Mouse (Mus musculus): ENCODE data around the gene Gm7980. TPM values are rescaled to one million over a fixed set of nuclear protein-coding genes. Genes with fewer than 3 reads are reported as not detected.

Gene Gm7980
- not detected for polyA plus RNA-seq (2014; fragmentation: Illumina TruSeq; extraction: RNeasy Lipid Tissue Mini Kit (QIAGEN cat#74804); ENCODE audit: insufficient read depth, low read depth, low replicate concordance)

GRCm38 (mm10) chr14:41907190-41907589, at the start of gene Gm7980:
Gene Gm7980, minus strand, starts transcription at chr14:41907290.

GRCm38 (mm10) chr14:41943695-41944094, 36.6 kb upstream of the Gm7980 start, which contains the start of gene 1700024B05Rik:
Gene 1700024B05Rik, plus strand, starts transcription at chr14:41943995.

GRCm38 (mm10) chr14:41924649-41925048, 17.6 kb upstream of the Gm7980 start, which contains the start of gene 1700049E17Rik1:
Gene 1700049E17Rik1, plus strand, starts transcription at chr14:41924949.

Other genes with a start within 250 kb of the Gm7980 start
- gene Gm8068, start 205.4 kb downstream of the Gm7980 start, polyA plus RNA-seq (2014; fragmentation: Illumina TruSeq; extraction: RNeasy Lipid Tissue Mini Kit (QIAGEN cat#74804); ENCODE audit: insufficient read depth, low read depth, low replicate concordance) = not detected
- not detected for gene Gm7929, start 156.7 kb downstream of the Gm7980 start, polyA plus RNA-seq (2014; fragmentation: Illumina TruSeq; extraction: RNeasy Lipid Tissue Mini Kit (QIAGEN cat#74804); ENCODE audit: insufficient read depth, low read depth, low replicate concordance)
- not detected for gene Gm47189, start 134.8 kb downstream of the Gm7980 start, polyA plus RNA-seq (2014; fragmentation: Illumina TruSeq; extraction: RNeasy Lipid Tissue Mini Kit (QIAGEN cat#74804); ENCODE audit: insufficient read depth, low read depth, low replicate concordance)
- not detected for gene 1700049E17Rik1, start 17.7 kb upstream of the Gm7980 start, polyA plus RNA-seq (2014; fragmentation: Illumina TruSeq; extraction: RNeasy Lipid Tissue Mini Kit (QIAGEN cat#74804); ENCODE audit: insufficient read depth, low read depth, low replicate concordance)
- gene 1700024B05Rik, start 36.7 kb upstream of the Gm7980 start, polyA plus RNA-seq (2014; fragmentation: Illumina TruSeq; extraction: RNeasy Lipid Tissue Mini Kit (QIAGEN cat#74804); ENCODE audit: insufficient read depth, low read depth, low replicate concordance) = not detected
- gene Gm6401, start 60.6 kb upstream of the Gm7980 start, polyA plus RNA-seq (2014; fragmentation: Illumina TruSeq; extraction: RNeasy Lipid Tissue Mini Kit (QIAGEN cat#74804); ENCODE audit: insufficient read depth, low read depth, low replicate concordance) = not detected
- not detected for gene Gm3543, start 76.0 kb upstream of the Gm7980 start, polyA plus RNA-seq (2014; fragmentation: Illumina TruSeq; extraction: RNeasy Lipid Tissue Mini Kit (QIAGEN cat#74804); ENCODE audit: insufficient read depth, low read depth, low replicate concordance)
- gene Gm7951, start 210.1 kb upstream of the Gm7980 start, polyA plus RNA-seq (2014; fragmentation: Illumina TruSeq; extraction: RNeasy Lipid Tissue Mini Kit (QIAGEN cat#74804); ENCODE audit: insufficient read depth, low read depth, low replicate concordance) = not detected